Mouse (Mus musculus) intestine, embryonic 14.5 days (tissue): ENCODE results near the gene Cabin1. TPM values are rescaled to one million over a fixed set of nuclear protein-coding genes. Genes with fewer than 3 reads are reported as not detected.

Source experiments
- ATAC-seq: fragments of 200-750 bp; cut with Nextera tagmentation; replicated peaks from 2 replicates; pipeline ENCODE4 v1.8.0; 2017; ENCODE audit warnings: low read depth, moderate number of reproducible peaks, moderate TSS enrichment, moderate library complexity; ENCODE audit not compliant: low FRiP score, low TSS enrichment
- DNase-seq: peaks from one replicate; pipeline ENCODE4 v3.0.0-alpha.2; 2018; ENCODE audit warnings: low spot score
- H3K27ac ChIP-seq: fragments of 300-500 bp; sonication (generic); 2 replicates; pipeline ENCODE4 v1.5.1; 2014; ENCODE audit warnings: low read depth, mild to moderate bottlenecking, control low read depth
- H3K27me3 ChIP-seq: fragments of 300-500 bp; sonication (generic); replicated peaks from 2 replicates; pipeline ENCODE4 v1.6.1; 2014; ENCODE audit warnings: low read length, control low read depth; ENCODE audit not compliant: control insufficient read depth, insufficient read depth
- H3K36me3 ChIP-seq: fragments of 300-500 bp; sonication (generic); 2 replicates; pipeline ENCODE4 v1.6.1; 2014; ENCODE audit warnings: low read length, control low read depth; ENCODE audit not compliant: control insufficient read depth, insufficient read depth
- H3K4me1 ChIP-seq: fragments of 300-500 bp; sonication (generic); replicated peaks from 2 replicates; pipeline ENCODE4 v1.6.1; 2014; ENCODE audit warnings: low read length, control low read depth, mixed read lengths; ENCODE audit not compliant: control insufficient read depth, insufficient read depth
- H3K4me2 ChIP-seq: fragments of 300-500 bp; sonication (generic); 2 replicates; pipeline ENCODE4 v1.6.1; 2014; ENCODE audit warnings: low read length
- H3K4me3 ChIP-seq: fragments of 300-500 bp; sonication (generic); 2 replicates; pipeline ENCODE4 v1.5.1; 2014; ENCODE audit warnings: low read depth, low read length, control low read depth, mixed read lengths
- H3K9ac ChIP-seq: fragments of 300-500 bp; sonication (generic); 2 replicates; pipeline ENCODE4 v1.6.1; 2014; ENCODE audit warnings: mild to moderate bottlenecking, low read length
- H3K9me3 ChIP-seq: fragments of 300-500 bp; sonication (generic); 2 replicates; pipeline ENCODE4 v1.6.1; 2016; ENCODE audit warnings: low read length, control low read depth; ENCODE audit not compliant: control insufficient read depth
- WGBS: fragments of 180-500 bp; shearing (Covaris S2); extraction: QIAGEN DNeasy Blood & Tissue Kit; methylation state at CpG from one replicate; pipeline ENCODE4 v1.1.7; 2014; 5-methylcytosine and 5-hydroxymethylcytosine counted together
- polyA plus RNA-seq: library from polyadenylated mRNA; unstranded; fragments of >200 nt; fragmentation: Nextera tagmentation; extraction: Ambion mirVana; gene quantifications from 2 replicates; pipeline ENCODE4 v1.2.1, GENCODE M21; 2014

The Cabin1 gene
- polyA plus RNA-seq, 1 experiment from 2014 or later = 47.2 TPM

DNA sequence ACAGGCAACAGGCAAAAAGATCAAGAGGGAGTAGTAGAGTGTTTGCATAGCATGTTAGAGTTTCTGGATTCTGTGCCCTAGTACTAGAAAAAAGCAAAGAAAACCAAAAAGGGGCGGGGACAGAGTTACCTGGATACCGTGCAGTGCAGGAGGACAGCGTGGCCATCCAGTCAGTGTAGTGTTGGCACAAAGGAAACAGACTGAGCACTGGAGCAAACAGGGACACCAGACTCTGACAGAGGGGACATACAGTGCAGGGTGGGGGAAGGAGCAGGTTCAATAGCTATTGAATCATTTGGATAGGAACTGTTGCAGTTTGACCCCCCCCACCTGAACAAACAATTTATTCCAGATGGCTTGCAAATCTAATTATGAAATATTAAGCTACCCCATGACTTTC lies 137.2 kb downstream of the Cabin1 start:
- Histone ChIP-seq H3K36me3 (no peaks in the 10 kb centered on the region), H3K9ac (no peak overlapping the region), H3K9me3 (no peaks in the 10 kb centered on the region), H3K4me3 (no peak overlapping the region), H3K27ac (no peak overlapping the region), H3K27me3 (no peaks in the 10 kb centered on the region), H3K4me1 (peaks cover 2% of the 10 kb centered on the region; the same call in 1 of the 2 replicates), H3K4me2 (no peak overlapping the region)
- ATAC-seq = no peak
- 56% methylated on average over 3 of the region's 3 CpGs for WGBS
- DNase-seq = no peak

GRCm38 (mm10) chr10:75625920-75626319 lies 138.2 kb downstream of the Cabin1 start:
- H3K27ac ChIP-seq = no peak overlapping the region
- no peak overlapping the region for H3K9ac ChIP-seq
- WGBS = 38% methylated on average over 6 of the region's 6 CpGs
- ATAC-seq (no peak), DNase-seq (no peak)
- H3K4me3 ChIP-seq = no peak overlapping the region
- H3K36me3 ChIP-seq = no peaks in the 10 kb centered on the region
- no peaks in the 10 kb centered on the region for H3K9me3 ChIP-seq
- H3K27me3 ChIP-seq = no peaks in the 10 kb centered on the region
- no peak overlapping the region for H3K4me2 ChIP-seq
- H3K4me1 ChIP-seq = peaks cover 2% of the 10 kb centered on the region; the same call in 1 of the 2 replicates

DNA sequence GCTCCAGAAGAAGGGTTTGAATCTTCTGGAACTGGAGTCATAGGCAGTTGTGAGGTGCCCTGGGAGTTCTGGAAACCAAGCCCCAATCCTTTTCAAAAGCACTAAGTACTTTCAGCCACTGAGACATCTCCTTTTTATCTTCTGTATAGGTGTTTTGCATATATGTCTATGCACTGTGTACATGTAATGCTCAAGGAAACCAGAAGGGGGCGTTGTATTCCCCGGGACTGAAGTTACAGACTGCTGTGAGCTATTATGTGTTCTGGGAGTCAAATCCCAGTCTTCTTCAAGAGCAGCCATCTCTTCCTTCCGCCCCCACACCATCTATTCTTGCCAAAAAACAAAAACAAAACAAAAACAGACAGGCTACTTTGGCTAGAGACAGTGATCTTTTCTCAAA lies 143.3 kb downstream of the Cabin1 start:
- Histone ChIP-seq H3K9ac (no peak overlapping the region), H3K4me2 (no peak overlapping the region), H3K36me3 (no peaks in the 10 kb centered on the region), H3K4me1 (no peaks in the 10 kb centered on the region), H3K27me3 (no peaks in the 10 kb centered on the region), H3K4me3 (no peak overlapping the region), H3K9me3 (no peaks in the 10 kb centered on the region), H3K27ac (no peak overlapping the region)
- 55% methylated on average over 3 of the region's 3 CpGs for WGBS
- ATAC-seq (no peak), DNase-seq (no peak)

DNA sequence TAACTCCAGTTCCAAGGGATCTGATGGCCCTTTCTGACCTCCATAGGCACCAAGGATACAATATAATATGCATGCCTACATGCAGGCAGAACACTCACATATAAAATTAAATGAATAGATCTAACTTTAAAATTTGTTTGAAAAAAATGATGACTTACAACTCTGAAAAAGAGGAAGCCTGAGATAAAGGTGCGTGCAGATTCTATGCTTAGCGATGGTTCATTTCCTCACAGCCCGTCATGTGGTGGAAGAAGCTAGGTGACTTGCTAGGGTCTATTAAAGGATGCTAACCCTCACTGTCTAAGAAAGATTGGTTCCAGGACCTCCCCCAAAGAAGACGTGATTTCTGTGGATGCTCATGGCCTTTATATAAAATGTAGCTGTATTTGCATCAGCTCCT lies 148.1 kb downstream of the Cabin1 start:
- H3K9me3 ChIP-seq = no peaks in the 10 kb centered on the region
- ATAC-seq = no peak
- no peak overlapping the region for H3K4me3 ChIP-seq
- DNase-seq = no peak
- no peaks in the 10 kb centered on the region for H3K27me3 ChIP-seq
- H3K4me2 ChIP-seq = no peak overlapping the region
- H3K27ac ChIP-seq = no peak overlapping the region
- H3K36me3 ChIP-seq = no peaks in the 10 kb centered on the region; the same call in 1 of the 2 replicates
- no peak overlapping the region for H3K9ac ChIP-seq
- H3K4me1 ChIP-seq = no peaks in the 10 kb centered on the region
- WGBS = 90% methylated on average over 4 of the region's 4 CpGs

DNA sequence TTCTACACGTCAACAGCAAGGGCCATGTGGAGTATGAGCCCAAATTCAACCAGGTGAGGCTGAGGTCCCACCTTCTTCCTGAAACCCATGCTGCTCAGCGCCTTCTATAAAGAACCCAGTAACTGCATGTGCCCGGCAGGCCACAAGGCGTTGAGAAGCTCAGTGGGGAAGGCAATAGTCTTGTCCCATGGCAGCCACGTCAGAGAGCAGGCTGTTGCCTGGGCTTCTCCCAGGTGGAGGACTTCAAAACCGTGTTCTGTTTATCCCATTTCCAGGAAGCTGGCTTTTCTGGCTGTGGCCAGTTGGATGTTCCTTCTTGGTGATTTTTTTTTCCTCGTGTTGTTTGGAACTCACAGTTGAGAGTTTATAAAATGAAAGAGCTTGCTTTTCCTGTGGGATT lies 153.7 kb downstream of the Cabin1 start:
- Histone ChIP-seq H3K9me3 (no peaks in the 10 kb centered on the region), H3K4me1 (no peaks in the 10 kb centered on the region), H3K9ac (no peak overlapping the region), H3K4me3 (no peak overlapping the region), H3K27ac (no peak overlapping the region), H3K4me2 (no peak overlapping the region), H3K27me3 (no peaks in the 10 kb centered on the region), H3K36me3 (no peaks in the 10 kb centered on the region; the same call in 1 of the 2 replicates)
- ATAC-seq = no peak
- DNase-seq = no peak
- WGBS = 43% methylated on average over 7 of the region's 7 CpGs

DNA sequence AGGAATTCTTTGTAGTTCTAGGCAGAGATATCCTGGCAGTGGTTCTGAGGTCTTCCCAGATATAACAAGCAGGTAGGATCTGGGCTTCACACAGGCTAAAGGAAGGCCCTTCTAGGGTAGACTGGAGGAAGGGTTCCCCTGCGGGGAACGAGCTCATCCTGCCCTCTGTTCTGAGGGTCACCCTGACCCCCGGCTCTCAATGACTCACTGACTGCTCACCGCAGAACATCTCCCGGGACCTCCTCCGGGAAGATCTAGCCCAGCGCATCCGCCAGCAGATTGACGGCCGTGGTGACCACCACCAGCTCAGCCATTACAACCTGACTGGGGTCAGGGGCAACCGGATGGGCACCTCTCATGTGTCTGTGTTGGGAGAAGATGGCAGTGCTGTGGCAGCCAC lies 155.2 kb downstream of the Cabin1 start:
- no peak overlapping the region for H3K27ac ChIP-seq
- H3K36me3 ChIP-seq = no peaks in the 10 kb centered on the region
- H3K27me3 ChIP-seq = no peaks in the 10 kb centered on the region
- H3K4me1 ChIP-seq = no peaks in the 10 kb centered on the region
- no peak overlapping the region for H3K4me2 ChIP-seq
- no peaks in the 10 kb centered on the region for H3K9me3 ChIP-seq
- no peak overlapping the region for H3K9ac ChIP-seq
- no peak for DNase-seq
- 88% methylated on average over 11 of the region's 11 CpGs for WGBS
- H3K4me3 ChIP-seq = no peak overlapping the region
- ATAC-seq = no peak

- ATAC-seq (no peak), DNase-seq (no peak)
- no peak overlapping the region for H3K27ac ChIP-seq
- H3K4me1 ChIP-seq = no peaks in the 10 kb centered on the region
- no peak overlapping the region for H3K9ac ChIP-seq
- no peaks in the 10 kb centered on the region for H3K36me3 ChIP-seq
- WGBS = 85% methylated on average over 4 of the region's 4 CpGs
- no peaks in the 10 kb centered on the region for H3K9me3 ChIP-seq
- no peak overlapping the region for H3K4me3 ChIP-seq
- H3K27me3 ChIP-seq = no peaks in the 10 kb centered on the region
- H3K4me2 ChIP-seq = no peak overlapping the region
These were observed 156.9 kb downstream of the Cabin1 start for GRCm38 (mm10) chr10:75607253-75607652.

DNA sequence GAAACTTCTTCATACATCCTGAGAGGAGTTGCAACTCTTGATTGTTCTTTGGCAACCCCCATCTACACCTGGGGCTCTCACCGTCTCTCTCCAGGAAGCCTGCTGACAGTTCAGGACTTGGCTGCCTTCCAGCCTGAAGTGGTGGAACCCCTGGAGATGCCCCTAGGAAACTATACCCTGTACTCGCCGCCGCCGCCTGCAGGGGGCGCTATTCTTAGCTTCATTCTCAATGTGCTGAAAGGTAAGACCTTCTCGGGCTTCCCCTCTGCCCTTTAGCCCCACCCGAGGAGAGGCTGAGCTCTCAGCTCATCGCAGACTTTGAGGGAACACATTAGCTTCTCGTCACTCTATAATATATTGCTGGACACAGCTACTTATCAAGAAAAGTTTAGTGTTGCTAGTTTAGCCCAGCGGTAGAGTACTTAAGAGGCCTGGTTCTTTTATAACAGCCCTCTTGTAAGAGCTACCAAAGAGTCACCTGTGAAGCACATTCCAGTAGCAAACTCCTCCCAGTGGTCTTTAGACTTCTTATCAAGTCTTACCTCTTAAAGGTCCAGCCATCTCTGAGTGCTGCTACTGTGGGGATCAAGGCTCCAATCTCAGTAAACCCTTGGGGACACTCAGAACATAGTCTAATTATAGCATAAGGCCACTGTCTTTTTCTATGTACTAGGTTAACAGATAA lies 158.8 kb downstream of the Cabin1 start:
- no peak overlapping the region for H3K27ac ChIP-seq
- H3K27me3 ChIP-seq = no peaks in the 10 kb centered on the region
- H3K9me3 ChIP-seq = no peaks in the 10 kb centered on the region
- no peak overlapping the region for H3K9ac ChIP-seq
- 36% methylated on average over 11 of the region's 11 CpGs for WGBS
- no peak overlapping the region for H3K4me3 ChIP-seq
- no peak for DNase-seq
- H3K4me2 ChIP-seq = no peak overlapping the region
- no peak for ATAC-seq
- H3K4me1 ChIP-seq = no peaks in the 10 kb centered on the region
- no peaks in the 10 kb centered on the region for H3K36me3 ChIP-seq

DNA sequence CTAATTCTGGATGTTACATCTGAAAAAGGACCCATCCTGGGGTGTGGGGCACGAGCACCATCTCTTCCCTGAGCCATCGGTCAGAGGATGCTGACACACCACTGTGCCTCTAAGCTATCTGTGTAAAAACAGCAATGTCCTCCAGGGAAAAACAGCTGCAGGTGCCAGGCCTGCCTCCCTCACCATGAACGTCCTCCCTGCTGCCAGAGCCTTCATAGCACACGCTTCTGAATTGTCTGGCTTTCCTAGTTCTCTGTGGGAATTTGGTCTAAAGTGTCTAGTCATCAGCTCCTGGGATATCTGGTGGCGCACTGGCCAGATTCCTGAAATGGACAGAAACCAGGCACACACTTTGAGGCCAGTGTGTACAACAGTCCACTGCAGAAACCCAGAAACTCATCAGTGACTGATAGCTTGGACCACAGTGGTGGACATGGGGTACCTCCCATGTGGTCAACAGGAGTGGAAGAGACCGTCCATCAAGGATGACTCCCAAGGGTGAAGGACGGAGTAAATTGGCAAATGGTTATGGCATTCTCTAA lies 163.9 kb downstream of the Cabin1 start:
- H3K4me1 ChIP-seq = no peaks in the 10 kb centered on the region
- peaks cover 11% of the 10 kb centered on the region; the same call in 1 of the 2 replicates for H3K9me3 ChIP-seq
- no peak for DNase-seq
- no peaks in the 10 kb centered on the region for H3K36me3 ChIP-seq
- H3K27me3 ChIP-seq = no peaks in the 10 kb centered on the region
- H3K9ac ChIP-seq = no peak overlapping the region
- 65% methylated on average over 7 of the region's 7 CpGs for WGBS
- no peak overlapping the region for H3K4me3 ChIP-seq
- H3K4me2 ChIP-seq = no peak overlapping the region
- no peak overlapping the region for H3K27ac ChIP-seq
- no peak for ATAC-seq
